Mouse (Mus musculus) lung, adult 2 months (tissue): Measurements from ENCODE around the gene Cdc40. TPM values are rescaled to one million over a fixed set of nuclear protein-coding genes. Genes with fewer than 3 reads are reported as not detected.
A peak's percentile ranks its signal among the peaks of the same experiment; 100 is the strongest.

Experiments
- DNase-seq: peaks from one replicate; pipeline ENCODE4 v3.0.0; 2022
- H3K4me1 ChIP-seq: fragments of 200-500 bp; 2 replicates; pipeline ENCODE4 v1.6.1; 2011; ENCODE audit warnings: low read length; ENCODE audit not compliant: control insufficient read depth, insufficient read depth
- H3K4me3 ChIP-seq: fragments of 200-500 bp; replicated peaks from 2 replicates; pipeline ENCODE3; 2011; ENCODE audit warnings: low read depth, mild to moderate bottlenecking, control low read depth, low read length; ENCODE audit errors: extremely low read depth
- CTCF ChIP-seq: fragments of 200-500 bp; IDR thresholded peaks from 2 replicates; pipeline ENCODE4 v1.5.1; 2011; ENCODE audit warnings: mild to moderate bottlenecking, low read length, control low read depth; ENCODE audit not compliant: insufficient read depth
- POLR2A ChIP-seq: fragments of 200-500 bp; IDR thresholded peaks from 2 replicates; pipeline ENCODE4 v1.6.1; 2011; ENCODE audit warnings: low read depth, mild to moderate bottlenecking, control low read depth, low read length, borderline replicate concordance; ENCODE audit errors: extremely low read depth
- WGBS: fragments of 180-500 bp; shearing (Covaris S2); methylation state at CpG from one replicate; pipeline ENCODE4 v1.1.7; 2018; 5-methylcytosine and 5-hydroxymethylcytosine counted together
- polyA plus RNA-seq: library from polyadenylated mRNA; depleted of rRNA; stranded (reverse); fragments of >200 nt; gene quantifications from 2 replicates; pipeline ENCODE4 v1.2.3, GENCODE M21; 2012; rRNA removed

The Cdc40 gene
- 10.9 and 11.8 TPM in 2 replicates for polyA plus RNA-seq

- DNase-seq: peak; percentile 88
- peak; percentile 91; the same call in 1 of the 2 replicates for TF ChIP-seq POLR2A
- no peak for TF ChIP-seq CTCF
- Histone ChIP-seq H3K4me1 (peaks cover 12% of the 10 kb centered on the region), H3K4me3 (peak within 1 kb of the TSS; percentile 97)
- under 1% methylated on average over 44 of the region's 44 CpGs for WGBS
Measured at GRCm38 (mm10) chr10:40882831-40883643, at the start of gene Cdc40, which contains the start of gene Wasf1. Cdc40 (minus strand) TSS chr10:40883311. Wasf1 (plus strand) TSS chr10:40883475.

- no peak for DNase-seq
- TF ChIP-seq POLR2A: no peak
- no peak overlapping the region for H3K4me3 ChIP-seq
- no peaks in the 10 kb centered on the region for H3K4me1 ChIP-seq
- WGBS: 83% methylated on average over 6 of the region's 6 CpGs
Measured at GRCm38 (mm10) chr10:40919464-40919863, 36.4 kb upstream of the Cdc40 start.

GRCm38 (mm10) chr10:40918669-40919440, 35.7 kb upstream of the Cdc40 start:
- no peaks in the 10 kb centered on the region for H3K4me1 ChIP-seq
- 85% methylated on average over 8 of the region's 8 CpGs for WGBS
- H3K4me3 ChIP-seq: no peak overlapping the region
- DNase-seq: no peak
- TF ChIP-seq POLR2A (no peak), CTCF (no peak)

GRCm38 (mm10) chr10:40915240-40915639, 32.1 kb upstream of the Cdc40 start:
- H3K4me3 ChIP-seq: no peak overlapping the region
- 55% methylated on average over 2 of the region's 2 CpGs for WGBS
- no peak for TF ChIP-seq POLR2A
- no peak for TF ChIP-seq CTCF
- no peak for DNase-seq
- no peaks in the 10 kb centered on the region for H3K4me1 ChIP-seq

- Histone ChIP-seq H3K4me3 (no peak overlapping the region), H3K4me1 (no peaks in the 10 kb centered on the region)
- no peak for DNase-seq
- 67% methylated on average over 2 of the region's 2 CpGs for WGBS
- TF ChIP-seq CTCF (no peak), POLR2A (no peak)
Measured at GRCm38 (mm10) chr10:40910811-40911210, 27.7 kb upstream of the Cdc40 start.

- 28% methylated on average over 2 of the region's 2 CpGs for WGBS
- TF ChIP-seq POLR2A (no peak), CTCF (no peak)
- Histone ChIP-seq H3K4me1 (no peaks in the 10 kb centered on the region), H3K4me3 (no peak overlapping the region)
- no peak for DNase-seq
Measured at GRCm38 (mm10) chr10:40908580-40908979, 25.5 kb upstream of the Cdc40 start.

GRCm38 (mm10) chr10:40906802-40907201, 23.7 kb upstream of the Cdc40 start:
- H3K4me1 ChIP-seq: no peaks in the 10 kb centered on the region
- no peak for DNase-seq
- WGBS: 74% methylated on average over 7 of the region's 7 CpGs
- no peak overlapping the region for H3K4me3 ChIP-seq
- TF ChIP-seq POLR2A (no peak), CTCF (no peak)

- TF ChIP-seq CTCF (no peak), POLR2A (no peak)
- 79% methylated on average over 1 of the region's 1 CpGs for WGBS
- DNase-seq: no peak
- no peak overlapping the region for H3K4me3 ChIP-seq
- H3K4me1 ChIP-seq: no peaks in the 10 kb centered on the region
Measured at GRCm38 (mm10) chr10:40906131-40906530, 23.0 kb upstream of the Cdc40 start.

GRCm38 (mm10) chr10:40901786-40902185, 18.7 kb upstream of the Cdc40 start:
- no peak overlapping the region for H3K4me3 ChIP-seq
- 56% methylated on average over 4 of the region's 4 CpGs for WGBS
- H3K4me1 ChIP-seq: no peaks in the 10 kb centered on the region
- no peak for DNase-seq
- TF ChIP-seq CTCF: no peak
- TF ChIP-seq POLR2A: no peak
